Mouse (Mus musculus): ENCODE results near the gene Prkn.

The Prkn gene

DNA sequence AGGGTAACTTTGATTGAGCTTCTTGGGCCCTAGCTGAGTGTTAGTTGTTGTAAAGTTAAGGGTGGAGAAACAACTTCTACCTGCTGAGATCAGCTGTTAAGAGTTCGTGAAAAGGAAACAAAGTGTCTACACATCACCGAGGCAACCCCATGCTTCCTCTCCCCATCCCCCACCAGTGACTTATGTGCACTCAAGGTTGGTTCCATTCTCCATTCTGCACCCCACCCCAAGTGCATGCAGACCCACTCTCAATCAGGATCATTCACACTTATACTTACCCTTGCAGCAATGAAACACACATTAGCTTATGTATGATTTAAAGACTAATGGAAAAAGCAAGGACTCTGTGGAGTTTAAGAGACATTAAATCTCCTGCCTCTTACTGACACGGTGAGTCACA is 691.9 kb downstream of the Prkn start:
- in situ Hi-C loops (cut with MseI, MboI) = no loop called here

DNA sequence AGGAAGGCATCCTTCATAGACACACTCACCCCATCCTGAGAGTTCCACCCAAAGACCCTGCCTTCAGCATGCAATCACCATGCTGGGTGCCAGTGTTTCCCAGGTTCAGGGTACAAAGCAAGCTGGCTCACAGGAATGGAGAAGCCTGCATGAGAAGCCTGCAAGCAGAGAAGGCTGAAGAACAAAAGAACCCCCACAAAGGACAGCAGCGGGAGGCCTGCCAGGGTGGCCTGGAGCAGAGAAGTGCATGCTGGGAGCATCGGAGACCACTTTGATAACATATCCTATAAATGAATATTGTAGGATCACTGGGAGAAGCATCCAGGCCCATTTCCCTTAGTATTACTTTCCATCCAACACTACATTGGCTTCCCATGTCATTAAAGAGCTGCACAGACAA is 692.6 kb downstream of the Prkn start:
- in situ Hi-C loops (cut with MseI, MboI) = no loop called here

DNA sequence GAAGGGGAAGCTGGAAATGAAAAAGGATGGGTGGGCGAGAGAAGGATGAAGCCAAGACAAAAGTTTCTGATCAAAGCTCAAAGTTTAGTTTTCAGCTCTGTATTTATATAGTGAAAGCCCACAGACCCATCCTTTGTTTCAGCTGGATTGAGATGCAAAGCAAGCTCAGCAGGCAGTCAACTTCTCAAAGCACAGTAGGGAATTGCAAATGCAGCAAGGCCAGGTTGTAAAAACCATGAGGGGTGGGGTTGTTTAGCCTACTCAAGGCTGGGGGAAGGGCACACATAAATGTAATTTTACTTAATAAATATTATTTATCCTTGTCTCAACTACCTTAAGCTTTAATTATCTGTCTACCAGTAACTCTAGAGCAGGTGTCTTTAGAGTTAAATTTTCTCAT is 693.7 kb downstream of the Prkn start:
- in situ Hi-C loops (cut with MseI, MboI) = no loop called here

DNA sequence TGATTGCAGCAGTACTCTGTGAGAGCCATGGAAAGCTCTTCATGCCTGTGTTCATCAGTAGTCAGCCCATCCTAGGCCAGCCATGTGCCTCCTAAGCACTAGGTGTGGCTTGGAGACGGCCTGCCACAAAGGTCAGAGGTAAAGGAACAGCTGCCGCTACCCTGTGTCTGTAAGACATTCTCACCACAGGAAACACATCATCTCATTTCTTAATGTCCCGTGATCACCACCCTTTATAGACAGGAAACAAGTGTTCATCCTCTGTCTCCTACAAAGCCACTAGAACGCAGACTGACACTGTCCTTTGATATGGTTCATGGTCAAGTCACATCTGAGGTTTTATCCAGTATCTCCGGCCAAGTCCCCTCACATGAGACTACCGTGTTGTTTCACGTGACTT is 698.6 kb downstream of the Prkn start:
- in situ Hi-C loops (cut with MseI, MboI) = no loop called here

GRCm38 (mm10) chr17:11541928-11542623 is 701.9 kb downstream of the Prkn start:
- in situ Hi-C loops (cut with MseI, MboI) = no loop called here

DNA sequence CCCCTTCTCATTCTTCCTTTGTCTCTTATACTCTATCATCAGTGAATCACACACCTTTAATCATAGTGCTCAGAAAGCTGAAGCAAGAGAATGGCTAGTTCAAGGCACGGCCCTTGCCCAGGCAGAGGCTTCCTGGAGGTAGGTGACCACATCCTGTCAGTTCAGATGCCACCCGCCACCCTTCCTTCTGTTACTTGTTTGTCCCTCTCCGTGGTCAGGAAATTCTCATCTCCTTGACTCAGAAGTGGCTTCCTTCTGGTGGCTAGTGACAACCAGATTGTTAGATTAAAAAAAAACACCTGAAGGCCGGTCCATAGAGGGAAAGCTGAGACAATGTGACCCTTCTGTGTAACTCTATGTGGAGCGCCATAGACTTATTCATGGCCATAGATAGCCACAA is 710.4 kb downstream of the Prkn start:
- in situ Hi-C loops (cut with MseI, MboI) = no loop called here

- in situ Hi-C loops (cut with MseI, MboI) = no loop called here
These were observed 725.5 kb downstream of the Prkn start for GRCm38 (mm10) chr17:11565681-11566080.

GRCm38 (mm10) chr17:11570392-11570791 is 730.2 kb downstream of the Prkn start:
- in situ Hi-C loops (cut with MseI, MboI) = no loop called here

DNA sequence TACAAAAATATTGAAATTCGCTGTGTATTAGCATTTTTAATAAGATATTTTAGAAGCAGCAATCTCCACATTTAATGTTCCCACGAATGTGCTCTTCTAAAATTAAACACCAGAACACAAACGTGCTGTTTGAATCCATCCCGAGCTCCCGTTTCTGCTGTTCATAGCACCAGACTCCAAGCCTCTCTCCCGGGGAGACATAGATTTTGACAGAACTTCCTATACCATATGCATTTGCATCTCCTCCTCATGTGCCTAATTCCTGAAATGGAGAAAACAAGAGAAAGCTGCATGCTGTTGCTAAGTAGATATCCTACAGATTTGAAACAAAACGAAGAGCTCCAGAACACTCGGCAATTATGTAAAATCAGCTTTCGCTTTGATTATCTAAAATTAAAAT is 733.5 kb downstream of the Prkn start:
- in situ Hi-C loops (cut with MseI, MboI) = no loop called here

GRCm38 (mm10) chr17:11585491-11585890 is 745.3 kb downstream of the Prkn start:
- in situ Hi-C loops (cut with MseI, MboI) = no loop called here

GRCm38 (mm10) chr17:11607931-11608330 is 767.7 kb downstream of the Prkn start:
- in situ Hi-C loops (cut with MseI, MboI) = no loop called here

- in situ Hi-C loops (cut with MseI, MboI) = no loop called here
These were observed 771.3 kb downstream of the Prkn start for GRCm38 (mm10) chr17:11611459-11611858.

DNA sequence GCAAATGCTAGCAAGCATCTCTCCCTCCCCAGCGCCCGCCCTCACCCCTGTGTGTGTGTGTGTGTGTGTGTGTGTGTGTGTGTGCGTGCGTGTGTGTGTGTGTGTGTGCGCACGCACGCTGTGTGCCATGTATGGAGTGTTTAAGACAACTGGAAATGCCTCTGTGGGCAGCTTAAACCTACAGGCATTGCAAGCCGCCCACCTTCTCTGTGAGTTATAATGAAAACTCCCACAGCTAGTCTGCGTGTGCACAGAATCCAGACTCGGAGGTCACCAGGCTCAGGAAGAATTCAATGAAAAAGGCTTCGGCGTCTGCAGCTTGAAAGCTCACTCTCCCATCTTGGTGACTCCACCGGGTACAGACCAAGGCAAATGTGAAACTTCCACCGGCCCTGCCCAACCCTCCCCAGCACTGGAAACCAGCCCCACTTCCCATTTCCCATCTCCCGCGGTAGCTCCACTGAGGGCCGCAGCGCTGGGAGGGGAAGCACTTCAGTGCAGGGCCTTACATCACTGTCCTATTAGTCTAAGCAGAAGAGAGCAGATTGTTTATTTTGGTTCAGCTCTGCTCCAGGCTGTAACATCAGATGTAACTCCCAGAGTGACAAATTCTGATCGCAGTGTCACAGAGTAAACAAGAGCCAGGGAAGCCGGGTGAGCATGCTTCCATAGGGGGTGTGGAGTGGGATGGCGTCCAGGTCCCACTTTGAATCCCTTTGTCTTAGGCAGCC is 772.8 kb downstream of the Prkn start:
- in situ Hi-C loops (cut with MseI, MboI) = no loop called here

GRCm38 (mm10) chr17:11617552-11617951 is 777.4 kb downstream of the Prkn start:
- in situ Hi-C loops (cut with MseI, MboI) = no loop called here

DNA sequence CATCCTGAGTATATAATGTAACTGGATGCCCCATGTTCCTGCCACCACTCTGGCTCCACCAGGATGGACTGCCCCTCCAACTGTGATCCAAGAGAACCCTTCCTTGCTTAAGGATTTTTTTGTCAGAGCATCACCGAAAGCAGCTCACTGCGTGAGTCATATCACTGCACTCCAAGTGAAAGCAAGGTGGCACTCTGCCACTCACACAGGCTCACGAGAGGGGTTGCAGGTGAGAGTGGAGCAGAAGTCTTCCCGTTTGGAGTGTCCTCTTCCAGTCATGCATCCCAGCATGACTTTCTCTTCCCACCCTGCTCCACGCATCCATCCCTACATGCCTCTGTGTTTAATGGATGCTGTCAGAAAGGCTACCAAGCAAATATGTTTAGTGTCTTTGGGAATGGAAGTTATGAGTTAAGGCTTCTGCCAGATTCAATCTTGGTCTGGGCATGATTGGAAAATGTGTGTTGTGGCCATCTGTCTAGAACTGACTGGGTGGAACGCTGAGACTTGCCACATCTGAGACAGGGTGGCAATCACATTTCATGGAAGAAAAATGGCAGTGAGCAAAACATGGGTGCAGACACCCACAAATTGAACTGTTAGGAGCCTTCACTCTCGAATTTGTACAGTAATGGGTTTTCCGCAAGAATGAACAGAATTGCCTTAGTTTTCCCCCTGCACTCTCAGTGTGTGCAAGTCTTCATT is 778.9 kb downstream of the Prkn start:
- in situ Hi-C loops (cut with MseI, MboI) = no loop called here

DNA sequence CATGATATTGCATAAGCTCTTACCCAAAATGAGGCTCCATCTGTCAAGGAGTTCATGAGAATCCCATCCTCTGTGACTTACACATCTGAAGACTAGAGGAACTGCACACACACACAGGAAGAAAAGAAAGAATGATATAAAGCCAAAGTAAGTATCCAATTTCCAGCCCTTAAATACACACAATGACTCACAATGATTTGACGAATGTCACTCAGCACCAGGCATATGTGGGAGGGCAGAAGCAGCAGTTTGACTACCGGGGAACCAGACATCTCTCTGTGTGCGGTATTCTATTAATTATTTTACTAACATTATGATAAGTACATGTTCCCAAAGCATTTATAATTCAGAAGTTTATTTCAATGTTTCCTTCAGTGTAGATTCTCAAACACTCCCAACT is 780.6 kb downstream of the Prkn start:
- in situ Hi-C loops (cut with MseI, MboI) = no loop called here

DNA sequence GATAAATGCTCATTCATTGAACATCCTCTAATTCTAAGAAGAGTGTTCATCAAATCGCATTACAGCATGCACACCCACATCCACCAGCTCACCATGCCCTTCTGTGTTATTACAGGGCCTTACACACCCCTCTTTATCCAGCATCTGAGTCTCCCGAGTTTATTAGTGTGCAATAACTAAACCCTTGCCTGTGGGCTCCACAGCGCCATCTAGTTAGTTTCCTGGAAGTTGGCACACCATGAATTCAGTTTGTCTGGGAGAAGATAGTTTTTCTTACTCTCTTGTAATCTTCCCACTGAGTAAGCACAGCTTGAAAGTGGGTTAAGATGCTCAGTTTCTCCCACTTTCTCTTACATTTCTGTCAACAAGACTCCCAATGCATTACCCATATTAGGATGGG is 781.3 kb downstream of the Prkn start:
- in situ Hi-C loops (cut with MseI, MboI) = no loop called here

- in situ Hi-C loops (cut with MseI, MboI) = no loop called here
These were observed 786.1 kb downstream of the Prkn start for GRCm38 (mm10) chr17:11626306-11626705.

DNA sequence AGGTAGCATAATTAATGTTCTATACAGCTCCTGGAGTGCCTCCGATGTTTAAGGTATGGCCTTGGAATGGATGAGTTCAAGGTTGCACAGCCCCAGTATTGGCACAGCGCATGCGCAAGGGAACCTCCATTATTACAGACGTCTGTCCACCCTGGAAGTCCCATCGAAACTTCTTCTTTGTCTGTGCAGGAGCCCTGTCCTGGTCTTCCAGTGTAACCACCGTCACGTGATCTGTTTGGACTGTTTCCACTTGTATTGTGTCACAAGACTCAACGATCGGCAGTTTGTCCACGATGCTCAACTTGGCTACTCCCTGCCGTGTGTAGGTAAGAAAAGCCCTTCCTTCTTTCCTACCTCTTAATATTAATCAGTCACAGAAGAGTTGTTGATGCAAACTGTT is 794.9 kb downstream of the Prkn start:
- in situ Hi-C loops (cut with MseI, MboI) = no loop called here

DNA sequence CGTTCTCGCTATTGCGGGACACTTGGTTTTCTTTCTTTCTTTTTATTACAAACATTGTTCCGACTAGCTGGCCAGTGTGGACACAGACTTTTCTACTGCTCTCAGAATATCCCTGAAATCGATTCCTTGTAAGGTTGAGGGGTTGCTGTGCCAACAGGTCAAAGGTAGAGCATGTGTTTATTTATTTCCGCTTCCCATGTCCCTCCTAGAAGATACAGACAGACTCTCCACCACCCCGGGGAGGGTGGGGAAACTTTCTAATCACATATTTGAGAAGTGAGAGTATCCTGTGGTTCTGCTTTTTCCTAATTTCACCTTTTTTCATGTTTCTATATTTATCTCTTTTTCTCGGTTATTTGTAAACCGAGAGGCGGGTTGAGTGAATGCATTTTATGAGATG is 797.5 kb downstream of the Prkn start:
- in situ Hi-C loops (cut with MseI, MboI) = no loop called here

- in situ Hi-C loops (cut with MseI, MboI) = no loop called here
These were observed 798.3 kb downstream of the Prkn start for GRCm38 (mm10) chr17:11638451-11638850.

DNA sequence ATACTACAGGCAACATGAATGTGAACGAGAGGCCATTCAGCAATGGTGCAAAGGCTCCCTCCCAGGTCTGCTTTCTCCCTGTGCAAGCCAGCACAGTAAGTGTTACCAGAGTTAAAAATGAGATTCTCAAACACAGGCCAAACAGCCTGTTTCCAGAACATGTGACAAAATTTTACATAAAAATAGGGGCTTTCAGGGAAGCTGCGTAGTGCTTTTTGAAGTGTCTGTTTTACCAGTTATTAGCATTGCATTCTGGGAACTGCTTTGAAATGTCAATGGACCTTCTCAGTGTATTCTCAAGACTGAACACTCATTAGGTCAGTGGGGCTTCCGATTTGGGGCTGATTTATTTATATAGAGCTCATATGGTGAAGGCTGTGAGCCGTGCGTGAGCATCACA is 799.6 kb downstream of the Prkn start:
- in situ Hi-C loops (cut with MseI, MboI) = no loop called here

DNA sequence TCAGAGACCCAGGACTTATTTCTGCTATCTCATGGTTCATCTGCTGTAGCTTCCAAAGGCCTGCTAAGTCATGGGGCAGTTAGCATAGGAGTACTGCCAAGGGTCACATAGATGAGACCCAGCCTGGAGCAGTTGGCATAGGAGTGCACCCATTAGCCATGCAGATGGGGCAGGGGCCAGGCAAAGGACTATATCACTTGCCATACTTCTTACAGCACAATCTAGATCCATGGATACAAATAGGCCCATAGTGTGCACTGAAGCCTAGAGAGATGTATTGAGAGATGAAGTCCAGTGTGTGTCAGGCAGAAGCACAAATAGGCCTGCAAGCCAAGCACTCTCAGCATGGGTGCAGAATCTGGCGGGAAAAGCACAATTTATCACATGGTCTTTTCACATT is 802.1 kb downstream of the Prkn start:
- in situ Hi-C loops (cut with MseI, MboI) = no loop called here

All from mouse trophoblast stem cell (cell line).